ENCODE assay signal across 14 mouse cellular contexts in genomic region chr3:82364505-82364904, GRCm38 (mm10). TPM values are rescaled to one million over a fixed set of nuclear protein-coding genes. Genes with fewer than 3 reads are reported as not detected.
DNase-seq lines count a peak whose midpoint lies in the region; ATAC-seq lines count a peak whose summit lies in the region.
"Had no signal": no experiment of that assay in that cellular context is flagged by ENCODE, and none has a peak within 500 bp of the region (broad histone marks: within the 10 kb centered on the region; RNA-seq: fewer than 3 reads in every experiment).

No protein-coding gene starts in this region.

- H3K27me3 ChIP-seq in embryonic facial prominence, embryonic 14.5 days (replicated peaks; ENCODE audit: control insufficient read depth, insufficient read depth, low read length), result no peaks in the 10 kb centered on the region
- no peaks in the 10 kb centered on the region for H3K27me3 ChIP-seq in forebrain, embryonic 16.5 days (replicated peaks; ENCODE audit: control insufficient read depth, insufficient read depth, low read length)
- H3K27me3 ChIP-seq: embryonic facial prominence, embryonic 13.5 days; liver, embryonic 15.5 days; Patski had no signal

- no peak overlapping the region for H3K27ac ChIP-seq in embryonic facial prominence, embryonic 14.5 days (replicated peaks; ENCODE audit: low read depth, low read length)
- no peak overlapping the region for H3K27ac ChIP-seq in forebrain, embryonic 16.5 days (ENCODE audit: low read length)
- H3K27ac ChIP-seq: liver, embryonic 15.5 days had no signal

- ATAC-seq in embryonic facial prominence, embryonic 14.5 days (ENCODE audit: low read depth), result 0 out of 2 replicates have a peak, but pooled peaks have one; percentile 19
- peak; percentile 19; the same call in 1 of the 2 replicates for ATAC-seq in forebrain, embryonic 16.5 days
- ATAC-seq: intestine, postnatal 0 days had no signal

- no peaks in the 10 kb centered on the region for H3K9me3 ChIP-seq in embryonic facial prominence, embryonic 14.5 days (ENCODE audit: control insufficient read depth, low read length)
- no peaks in the 10 kb centered on the region for H3K9me3 ChIP-seq in forebrain, embryonic 16.5 days (ENCODE audit: control insufficient read depth, low read length)
- H3K9me3 ChIP-seq: embryonic facial prominence, embryonic 13.5 days; liver, embryonic 15.5 days had no signal

- peaks cover 6% of the 10 kb centered on the region; the same call in 1 of the 2 replicates for H3K36me3 ChIP-seq in embryonic facial prominence, embryonic 14.5 days (ENCODE audit: control insufficient read depth, insufficient read depth, low read length)
- H3K36me3 ChIP-seq in forebrain, embryonic 16.5 days (ENCODE audit: control insufficient read depth, insufficient read depth), result 0 out of 2 replicates have a peak, but pooled peaks cover 8% of the 10 kb centered on the region
- H3K36me3 ChIP-seq: liver, embryonic 15.5 days had no signal

- H3K4me1 ChIP-seq in embryonic facial prominence, embryonic 14.5 days (ENCODE audit: control insufficient read depth, insufficient read depth, low read length), result no peaks in the 10 kb centered on the region
- peaks cover 2% of the 10 kb centered on the region for H3K4me1 ChIP-seq in forebrain, embryonic 16.5 days (replicated peaks; ENCODE audit: control insufficient read depth, insufficient read depth, low read length)
- H3K4me1 ChIP-seq: embryonic facial prominence, embryonic 13.5 days; liver, embryonic 15.5 days had no signal

- H3K4me3 ChIP-seq in embryonic facial prominence, embryonic 14.5 days (ENCODE audit: low read depth, low read length), result no peak overlapping the region
- H3K4me3 ChIP-seq in forebrain, embryonic 16.5 days (replicated peaks; ENCODE audit: low read length), result no peak overlapping the region
- H3K4me3 ChIP-seq: embryonic facial prominence, embryonic 13.5 days; liver, embryonic 15.5 days had no signal

- H3K9ac ChIP-seq in embryonic facial prominence, embryonic 14.5 days (ENCODE audit: low read depth, low read length), result no peak overlapping the region
- no peak overlapping the region for H3K9ac ChIP-seq in forebrain, embryonic 16.5 days (replicated peaks; ENCODE audit: low read depth, low read length)
- H3K9ac ChIP-seq: embryonic facial prominence, embryonic 13.5 days; liver, embryonic 15.5 days had no signal

- WGBS in embryonic facial prominence, embryonic 14.5 days, result 86% methylated on average over 8 of the region's 8 CpGs
- 89% methylated on average over 8 of the region's 8 CpGs for WGBS in forebrain, embryonic 16.5 days

- H3K4me2 ChIP-seq in embryonic facial prominence, embryonic 14.5 days (ENCODE audit: low read depth, low read length), result no peak overlapping the region
- no peak overlapping the region for H3K4me2 ChIP-seq in forebrain, embryonic 16.5 days (ENCODE audit: low read length)
- H3K4me2 ChIP-seq: embryonic facial prominence, embryonic 13.5 days; liver, embryonic 15.5 days had no signal

- peak; percentile 33 for DNase-seq in layer of hippocampus, adult 11-12 months (ENCODE audit: low spot score)
- no peak for DNase-seq in layer of hippocampus, postnatal 25 days (ENCODE audit: extremely low spot score in 1 of 2, low spot score in 1 of 2)
- peak; percentile 75 for DNase-seq in embryonic facial prominence, embryonic 14.5 days (ENCODE audit: low spot score)
- peak; percentile 35 for DNase-seq in lung, postnatal 25 days (ENCODE audit: low spot score)
- DNase-seq in ovary, postnatal 10 days (ENCODE audit: low spot score), result no peak
- DNase-seq in thymus, postnatal 14 days, result no peak
- no peak for DNase-seq in spleen, adult 12 weeks (ENCODE audit: low spot score)
- DNase-seq: cerebellum, adult 9-11 months; gastrocnemius, postnatal 36 days had no signal

RNA-seq across cellular contexts. Expression of gene Map9, which starts 6.7 kb away (rescaled TPM):
- total RNA-seq in layer of hippocampus, postnatal 25 days (2021), result 10 to 100 TPM; 77.5 to 85.6 TPM
- 8.6 and 9.9 TPM in 2 replicates for polyA plus RNA-seq in embryonic facial prominence, embryonic 14.5 days (2014; fragmentation: Nextera tagmentation; extraction: Ambion mirVana)
- polyA plus RNA-seq in forebrain, embryonic 16.5 days (2015; fragmentation: Nextera tagmentation; extraction: Ambion mirVana), result 95.9 and 109 TPM in 2 replicates

Comparison
In these comparisons a context has a peak if more than half of its experiments do, and no peak if none do; other contexts are left out.
1. DNase-seq: peak in layer of hippocampus, adult 11-12 months (single experiment), embryonic facial prominence, embryonic 14.5 days (single experiment) and lung, postnatal 25 days (single experiment); none in layer of hippocampus, postnatal 25 days (0 of 2), ovary, postnatal 10 days (single experiment), thymus, postnatal 14 days (single experiment) and spleen, adult 12 weeks (single experiment).